In genomic region chr5:29737471-29737870, GRCm38 (mm10) we compare ENCODE assay signal across 8 mouse cellular contexts. TPM values are rescaled to one million over a fixed set of nuclear protein-coding genes. Genes with fewer than 3 reads are reported as not detected.
DNase-seq lines count a peak whose midpoint lies in the region; ATAC-seq and TF ChIP-seq lines count a peak whose summit lies in the region.

No protein-coding gene starts in this region.

- peaks cover 8% of the 10 kb centered on the region; the same call in 1 of the 2 replicates for H3K4me1 ChIP-seq in lung, postnatal 0 days (ENCODE audit: insufficient read depth, low read depth, low read length)
- 0 out of 2 replicates have a peak, but pooled peaks cover 2% of the 10 kb centered on the region for H3K4me1 ChIP-seq in embryonic fibroblast, embryonic 13.5 days (ENCODE audit: control insufficient read depth, insufficient read depth, low read length)
- H3K4me1 ChIP-seq in limb, embryonic 10.5 days = peaks cover 15% of the 10 kb centered on the region
- peaks cover 16% of the 10 kb centered on the region; the same call in 1 of the 2 replicates for H3K4me1 ChIP-seq in small intestine, adult 2 months (ENCODE audit: control insufficient read depth, insufficient read depth, insufficient read length, low read length)

- H3K27me3 ChIP-seq in lung, postnatal 0 days (replicated peaks; ENCODE audit: insufficient read depth, low read length) = no peaks in the 10 kb centered on the region
- H3K27me3 ChIP-seq in limb, embryonic 10.5 days (ENCODE audit: low read depth, poor library complexity, severe bottlenecking) = no peaks in the 10 kb centered on the region
- no peaks in the 10 kb centered on the region for H3K27me3 ChIP-seq in small intestine, adult 2 months (ENCODE audit: control insufficient read depth, insufficient read depth, low read length)

- H3K27ac ChIP-seq in lung, postnatal 0 days (ENCODE audit: low read length) = no peak overlapping the region
- H3K27ac ChIP-seq in embryonic fibroblast, embryonic 13.5 days (ENCODE audit: insufficient read depth, low read length) = no peak overlapping the region
- no peak overlapping the region for H3K27ac ChIP-seq in limb, embryonic 10.5 days
- no peak overlapping the region for H3K27ac ChIP-seq in small intestine, adult 2 months (ENCODE audit: insufficient read depth, low read depth, low read length)

- no peaks in the 10 kb centered on the region for H3K36me3 ChIP-seq in lung, postnatal 0 days (ENCODE audit: insufficient read depth, low read length)
- peaks cover 19% of the 10 kb centered on the region for H3K36me3 ChIP-seq in limb, embryonic 10.5 days
- H3K36me3 ChIP-seq in small intestine, adult 2 months (ENCODE audit: control insufficient read depth, insufficient read depth, low read length) = peaks cover 2% of the 10 kb centered on the region

- ATAC-seq in lung, postnatal 0 days = no peak

- TF ChIP-seq EP300 in lung, postnatal 0 days (IDR thresholded peaks at IDR 0.05) = no peak

- TF ChIP-seq POLR2A in embryonic fibroblast, embryonic 13.5 days (IDR thresholded peaks at IDR 0.05; ENCODE audit: low read depth, low read length) = no peak
- no peak for TF ChIP-seq POLR2A in small intestine, adult 2 months (IDR thresholded peaks at IDR 0.05; ENCODE audit: low read depth, low read length)

- no peak for TF ChIP-seq CTCF in lung, postnatal 0 days (IDR thresholded peaks at IDR 0.05)
- no peak for TF ChIP-seq CTCF in embryonic fibroblast, embryonic 13.5 days (IDR thresholded peaks at IDR 0.05; ENCODE audit: borderline replicate concordance, insufficient read depth, low read length)
- TF ChIP-seq CTCF in small intestine, adult 2 months (IDR thresholded peaks at IDR 0.05; ENCODE audit: extremely low read depth, insufficient read length, insufficient replicate concordance, low read depth, low read length) = no peak

- H3K9me3 ChIP-seq in lung, postnatal 0 days (ENCODE audit: low read length) = no peaks in the 10 kb centered on the region
- H3K9me3 ChIP-seq in limb, embryonic 10.5 days (replicated peaks) = no peaks in the 10 kb centered on the region

- DNase-seq in lung, postnatal 0 days (ENCODE audit: low spot score) = no peak
- no peak for DNase-seq in lung, adult 18-20 months
- DNase-seq in limb, embryonic 10.5 days (ENCODE audit: low spot score) = no peak
- DNase-seq in T-cell, adult 2 months (ENCODE audit: low spot score) = no peak
- DNase-seq in cerebellum, adult 11-12 months = no peak
- no peak for DNase-seq in layer of hippocampus, adult 11-12 months (ENCODE audit: low spot score)

- 94% methylated on average over 5 of the region's 5 CpGs for WGBS in lung, postnatal 0 days
- 97% methylated on average over 5 of the region's 5 CpGs for WGBS in limb, embryonic 10.5 days
- 76% methylated on average over 5 of the region's 5 CpGs for WGBS in small intestine, adult 2 months

- peak overlapping the region; percentile 75 for H3K4me2 ChIP-seq in lung, postnatal 0 days (replicated peaks; ENCODE audit: low read depth, low read length)

- 0 out of 2 replicates have a peak overlapping the region, but pooled peaks have one; percentile 85 for H3K4me3 ChIP-seq in lung, postnatal 0 days (ENCODE audit: low read depth, low read length)
- peak overlapping the region; percentile 65 for H3K4me3 ChIP-seq in embryonic fibroblast, embryonic 13.5 days (ENCODE audit: insufficient read depth, low read length)
- peak overlapping the region; percentile 78; the same call in 1 of the 2 replicates for H3K4me3 ChIP-seq in limb, embryonic 10.5 days
- H3K4me3 ChIP-seq in small intestine, adult 2 months (ENCODE audit: low read depth, low read length) = 0 out of 2 replicates have a peak overlapping the region, but pooled peaks have one; percentile 11

- no peak overlapping the region for H3K9ac ChIP-seq in lung, postnatal 0 days (replicated peaks; ENCODE audit: low read depth)

RNA-seq across cellular contexts. Expression of gene Gm5129, which starts 1.7 kb away (rescaled TPM):
- not detected in 2 replicates for polyA plus RNA-seq in lung, postnatal 0 days (2015; fragmentation: Nextera tagmentation; extraction: Ambion mirVana)
- polyA plus RNA-seq in embryonic fibroblast, embryonic 13.5 days (2011; ENCODE audit: insufficient read length, low read depth, missing spikeins) = not detected in 2 replicates
- polyA plus RNA-seq in limb, embryonic 10.5 days (2016; fragmentation: Nextera tagmentation; extraction: Ambion mirVana) = 0.86 TPM in 1 of 2 replicates, not detected in the other
- polyA plus RNA-seq in small intestine, adult 2 months (2012; rRNA removed) = not detected in 2 replicates

RNA-seq across cellular contexts. Expression of gene Dnajb6, which starts 2.0 kb away (rescaled TPM):
- polyA plus RNA-seq in lung, postnatal 0 days (2015; fragmentation: Nextera tagmentation; extraction: Ambion mirVana) = 120 and 126 TPM in 2 replicates
- polyA plus RNA-seq in embryonic fibroblast, embryonic 13.5 days (2011; ENCODE audit: insufficient read length, low read depth, missing spikeins) = 111 and 121 TPM in 2 replicates
- polyA plus RNA-seq in limb, embryonic 10.5 days (2016; fragmentation: Nextera tagmentation; extraction: Ambion mirVana) = 177 and 179 TPM in 2 replicates
- 8.4 and 21.7 TPM in 2 replicates for polyA plus RNA-seq in small intestine, adult 2 months (2012; rRNA removed)

Comparison
In these comparisons a context has a peak if more than half of its experiments do, and no peak if none do; other contexts are left out.
1. H3K4me3 ChIP-seq: peak in every context shown above with its lines; median percentile 85 in lung, postnatal 0 days; 78 in limb, embryonic 10.5 days; 65 in embryonic fibroblast, embryonic 13.5 days; 11 in small intestine, adult 2 months.